Mouse (Mus musculus): Measurements from ENCODE around the gene Gnat2. TPM values are rescaled to one million over a fixed set of nuclear protein-coding genes. Genes with fewer than 3 reads are reported as not detected.

Gene Gnat2
- polyA plus RNA-seq, 1 experiment from 2014 or later, result 0.10 TPM

DNA sequence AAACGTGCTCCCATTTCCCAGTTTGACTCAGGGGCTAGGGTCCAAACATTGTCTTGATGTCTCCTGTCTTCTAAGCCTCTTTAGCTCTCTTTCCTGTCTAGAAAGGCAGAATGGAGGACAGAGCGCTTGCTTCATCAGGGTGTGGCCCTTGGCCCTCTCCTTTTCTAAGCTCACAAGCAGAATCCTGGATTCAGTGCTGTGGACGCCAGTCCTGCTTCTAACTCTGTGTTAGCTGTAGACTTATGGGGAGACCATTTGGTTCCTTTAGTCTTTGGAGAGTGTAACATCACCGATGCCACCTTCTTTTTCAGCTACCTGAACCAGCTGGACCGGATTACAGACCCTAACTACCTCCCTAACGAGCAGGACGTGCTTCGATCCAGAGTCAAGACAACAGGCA is 5.1 kb downstream of the Gnat2 start:
- 90% methylated on average over 8 of the region's 8 CpGs for WGBS
- H3K4me3 ChIP-seq, result no peak overlapping the region
- H3K4me1 ChIP-seq (replicated peaks), result peaks cover 9% of the 10 kb centered on the region; the same call in 1 of the 2 replicates
- no peak overlapping the region for H3K27ac ChIP-seq
- H3K9ac ChIP-seq, result no peak overlapping the region
- ATAC-seq (ENCODE audit: low FRiP score), result no peak
- H3K9me3 ChIP-seq, result no peaks in the 10 kb centered on the region
- H3K4me2 ChIP-seq, result no peak overlapping the region
- H3K36me3 ChIP-seq, result no peaks in the 10 kb centered on the region
- H3K27me3 ChIP-seq, result no peaks in the 10 kb centered on the region

DNA sequence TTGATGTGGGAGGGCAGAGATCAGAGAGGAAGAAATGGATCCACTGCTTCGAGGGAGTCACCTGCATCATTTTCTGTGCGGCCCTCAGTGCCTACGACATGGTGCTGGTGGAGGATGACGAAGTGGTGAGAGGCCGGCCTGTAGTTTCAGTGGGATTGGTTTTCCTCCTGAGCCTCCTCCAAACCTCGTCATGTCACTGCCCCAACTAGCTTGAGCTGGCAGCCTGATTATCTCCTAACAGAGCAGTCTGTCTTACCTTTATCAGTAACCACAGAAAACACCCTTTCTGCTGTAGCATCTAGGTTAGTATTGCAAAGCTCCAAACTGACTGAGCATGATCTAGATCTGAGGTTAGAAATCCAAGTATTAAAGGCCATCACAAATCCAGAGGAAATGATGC is 5.7 kb downstream of the Gnat2 start:
- 91% methylated on average over 6 of the region's 6 CpGs for WGBS
- H3K27ac ChIP-seq, result no peak overlapping the region
- H3K4me1 ChIP-seq (replicated peaks), result peaks cover 9% of the 10 kb centered on the region; the same call in 1 of the 2 replicates
- H3K9ac ChIP-seq, result no peak overlapping the region
- H3K4me2 ChIP-seq, result no peak overlapping the region
- no peak overlapping the region for H3K4me3 ChIP-seq
- ATAC-seq (ENCODE audit: low FRiP score), result no peak
- no peaks in the 10 kb centered on the region for H3K27me3 ChIP-seq
- no peaks in the 10 kb centered on the region for H3K9me3 ChIP-seq
- H3K36me3 ChIP-seq, result no peaks in the 10 kb centered on the region

DNA sequence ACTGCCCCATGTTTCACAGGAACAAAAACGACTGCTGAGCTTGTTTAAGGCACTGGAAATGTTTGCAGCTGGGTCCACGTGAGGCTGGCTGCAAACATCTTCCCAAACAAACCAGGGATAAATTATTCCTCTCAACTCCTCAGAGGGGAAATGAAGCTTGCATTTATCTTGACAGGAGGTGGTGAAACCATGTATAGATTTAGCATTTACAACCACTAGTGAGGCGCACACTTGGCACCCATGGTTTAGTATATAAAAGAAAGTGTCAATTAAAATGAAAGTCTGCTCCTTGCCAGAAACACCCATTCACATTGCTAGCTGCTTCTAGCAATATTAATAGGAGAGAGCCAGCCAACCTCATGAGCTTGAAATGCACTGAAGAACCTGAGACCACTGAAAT is 9.0 kb downstream of the Gnat2 start:
- peaks cover 9% of the 10 kb centered on the region; the same call in 1 of the 2 replicates for H3K4me1 ChIP-seq (replicated peaks)
- no peaks in the 10 kb centered on the region for H3K27me3 ChIP-seq
- no peak for ATAC-seq (ENCODE audit: low FRiP score)
- peak overlapping the region; percentile 40 for H3K27ac ChIP-seq
- peaks cover 15% of the 10 kb centered on the region for H3K36me3 ChIP-seq
- no peak overlapping the region for H3K9ac ChIP-seq
- no peaks in the 10 kb centered on the region for H3K9me3 ChIP-seq
- H3K4me3 ChIP-seq, result no peak overlapping the region
- H3K4me2 ChIP-seq, result no peak overlapping the region
- 37% methylated on average over 3 of the region's 3 CpGs for WGBS

DNA sequence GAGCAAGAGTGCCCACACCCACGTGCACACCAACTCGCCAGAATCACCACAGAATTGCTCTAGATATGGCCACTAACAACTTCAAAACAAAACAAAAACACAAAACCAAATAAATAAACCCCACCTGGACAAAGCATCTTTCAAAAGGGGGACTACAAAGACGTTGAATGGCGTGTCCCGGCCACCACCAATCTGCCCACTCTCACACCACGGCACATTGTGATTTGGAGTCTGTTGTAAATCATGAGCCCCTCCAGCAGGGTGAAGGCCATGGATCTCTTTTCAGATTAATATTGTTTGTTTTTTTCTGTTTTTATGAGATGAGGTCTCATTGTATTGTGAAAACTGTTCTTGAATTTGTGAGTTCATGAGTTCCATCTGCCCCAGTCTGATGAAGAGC is 9.5 kb downstream of the Gnat2 start:
- WGBS, result 87% methylated on average over 6 of the region's 6 CpGs
- ATAC-seq (ENCODE audit: low FRiP score), result no peak

DNA sequence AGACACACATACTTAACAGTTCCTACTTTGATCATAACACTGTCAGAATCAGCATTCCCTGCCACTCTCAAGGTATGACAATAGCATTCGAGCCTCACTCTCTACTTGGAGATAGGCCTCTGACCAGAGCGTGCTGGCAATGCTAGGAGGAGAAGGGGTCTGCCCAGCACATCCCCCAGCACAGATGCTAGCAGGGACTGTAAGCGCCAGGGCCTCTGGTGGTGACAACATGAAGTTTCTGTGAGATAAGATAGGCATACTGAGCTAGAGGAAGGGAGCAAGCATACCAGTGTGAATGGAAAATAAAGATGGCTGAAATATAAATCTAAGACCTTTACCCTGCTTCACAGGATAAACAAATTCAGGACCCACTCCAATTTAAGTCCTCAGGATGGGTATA is 12.7 kb downstream of the Gnat2 start:
- Histone ChIP-seq H3K4me1 (replicated peaks) (peaks cover 9% of the 10 kb centered on the region; the same call in 1 of the 2 replicates), H3K9me3 (no peaks in the 10 kb centered on the region), H3K9ac (no peak overlapping the region), H3K27me3 (no peaks in the 10 kb centered on the region), H3K27ac (no peak overlapping the region), H3K4me2 (no peak overlapping the region), H3K4me3 (no peak overlapping the region), H3K36me3 (peaks cover 44% of the 10 kb centered on the region)
- 90% methylated on average over 3 of the region's 3 CpGs for WGBS
- ATAC-seq (ENCODE audit: low FRiP score), result no peak

More for the DNA sequence above, 9.5 kb downstream of the Gnat2 start:
- Histone ChIP-seq H3K4me2 (no peak overlapping the region), H3K27ac (no peak overlapping the region), H3K27me3 (no peaks in the 10 kb centered on the region), H3K4me3 (no peak overlapping the region), H3K9me3 (no peaks in the 10 kb centered on the region), H3K4me1 (replicated peaks) (peaks cover 9% of the 10 kb centered on the region; the same call in 1 of the 2 replicates), H3K9ac (no peak overlapping the region), H3K36me3 (peaks cover 16% of the 10 kb centered on the region)

DNA sequence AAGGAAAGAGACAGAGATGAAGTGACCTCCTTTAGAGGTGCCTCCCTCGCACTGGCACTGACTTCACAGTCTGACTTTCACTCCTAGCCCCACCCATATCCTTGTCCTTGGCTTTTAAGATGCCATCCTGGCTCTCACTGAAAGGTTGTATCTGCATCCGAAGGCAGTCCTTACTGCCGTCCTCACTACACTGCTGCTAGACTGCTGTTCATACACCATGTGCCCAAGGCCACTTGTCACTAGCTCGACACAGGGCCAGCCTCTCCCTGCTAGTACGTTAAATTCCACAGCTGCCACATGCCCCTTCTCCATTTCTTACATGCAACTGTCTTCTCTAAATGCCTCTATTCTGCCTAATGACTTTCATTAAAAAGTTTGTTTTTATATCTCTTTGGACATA is 18.7 kb downstream of the Gnat2 start:
- H3K27me3 ChIP-seq, result no peaks in the 10 kb centered on the region
- WGBS, result 90% methylated on average over 5 of the region's 5 CpGs
- no peak overlapping the region for H3K4me3 ChIP-seq
- H3K4me1 ChIP-seq (replicated peaks), result no peaks in the 10 kb centered on the region
- H3K27ac ChIP-seq, result no peak overlapping the region
- H3K9ac ChIP-seq, result no peak overlapping the region
- H3K36me3 ChIP-seq, result peaks cover 75% of the 10 kb centered on the region
- ATAC-seq (ENCODE audit: low FRiP score), result no peak
- H3K9me3 ChIP-seq, result no peaks in the 10 kb centered on the region
- no peak overlapping the region for H3K4me2 ChIP-seq

DNA sequence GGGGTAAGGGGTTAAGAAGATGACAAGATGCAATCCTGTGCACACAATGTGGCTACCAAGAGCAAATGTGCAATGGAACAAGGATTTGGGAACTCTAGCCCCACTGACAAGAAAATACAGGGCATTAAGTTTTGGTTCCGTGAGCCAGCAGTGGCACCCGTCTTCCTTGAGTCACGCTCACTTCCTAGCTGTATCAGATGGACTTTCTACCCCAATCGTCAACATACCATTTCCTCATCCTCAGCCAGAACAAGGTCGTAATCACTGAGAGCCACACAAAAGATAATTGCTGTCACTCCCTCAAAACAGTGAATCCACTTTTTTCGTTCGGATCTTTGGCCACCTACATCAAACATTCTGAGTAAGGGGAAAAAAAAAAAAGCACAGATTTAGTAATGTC is 19.7 kb downstream of the Gnat2 start:
- no peaks in the 10 kb centered on the region for H3K4me1 ChIP-seq (replicated peaks)
- no peak overlapping the region for H3K9ac ChIP-seq
- no peak overlapping the region for H3K4me2 ChIP-seq
- WGBS, result 90% methylated on average over 7 of the region's 7 CpGs
- H3K27me3 ChIP-seq, result no peaks in the 10 kb centered on the region
- peaks cover 77% of the 10 kb centered on the region for H3K36me3 ChIP-seq
- no peak overlapping the region for H3K27ac ChIP-seq
- ATAC-seq (ENCODE audit: low FRiP score), result no peak
- no peak overlapping the region for H3K4me3 ChIP-seq
- no peaks in the 10 kb centered on the region for H3K9me3 ChIP-seq

DNA sequence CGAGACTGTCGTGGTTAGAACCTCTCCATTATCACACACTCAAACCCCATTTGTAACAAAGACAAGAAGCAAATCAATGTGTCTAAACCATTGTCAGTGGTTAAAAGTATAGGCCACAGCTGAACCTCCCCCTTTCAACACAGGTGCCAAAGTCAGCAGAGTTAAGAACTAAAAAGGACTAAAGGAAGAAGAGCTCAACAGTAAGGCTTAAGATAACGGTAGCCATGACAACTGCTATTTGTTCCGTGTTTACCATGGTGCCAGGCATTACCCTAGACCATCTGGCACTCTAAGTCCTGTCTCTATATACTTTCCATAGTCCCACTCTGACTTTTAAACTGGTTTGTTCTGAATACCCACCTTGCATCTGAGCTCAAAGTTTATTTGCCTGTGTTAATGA is 20.1 kb downstream of the Gnat2 start:
- no peak for ATAC-seq (ENCODE audit: low FRiP score)
- no peak overlapping the region for H3K9ac ChIP-seq
- peaks cover 79% of the 10 kb centered on the region for H3K36me3 ChIP-seq
- no peak overlapping the region for H3K4me2 ChIP-seq
- 85% methylated on average over 4 of the region's 4 CpGs for WGBS
- no peak overlapping the region for H3K4me3 ChIP-seq
- H3K4me1 ChIP-seq (replicated peaks), result no peaks in the 10 kb centered on the region
- H3K27me3 ChIP-seq, result no peaks in the 10 kb centered on the region
- H3K9me3 ChIP-seq, result no peaks in the 10 kb centered on the region
- no peak overlapping the region for H3K27ac ChIP-seq

DNA sequence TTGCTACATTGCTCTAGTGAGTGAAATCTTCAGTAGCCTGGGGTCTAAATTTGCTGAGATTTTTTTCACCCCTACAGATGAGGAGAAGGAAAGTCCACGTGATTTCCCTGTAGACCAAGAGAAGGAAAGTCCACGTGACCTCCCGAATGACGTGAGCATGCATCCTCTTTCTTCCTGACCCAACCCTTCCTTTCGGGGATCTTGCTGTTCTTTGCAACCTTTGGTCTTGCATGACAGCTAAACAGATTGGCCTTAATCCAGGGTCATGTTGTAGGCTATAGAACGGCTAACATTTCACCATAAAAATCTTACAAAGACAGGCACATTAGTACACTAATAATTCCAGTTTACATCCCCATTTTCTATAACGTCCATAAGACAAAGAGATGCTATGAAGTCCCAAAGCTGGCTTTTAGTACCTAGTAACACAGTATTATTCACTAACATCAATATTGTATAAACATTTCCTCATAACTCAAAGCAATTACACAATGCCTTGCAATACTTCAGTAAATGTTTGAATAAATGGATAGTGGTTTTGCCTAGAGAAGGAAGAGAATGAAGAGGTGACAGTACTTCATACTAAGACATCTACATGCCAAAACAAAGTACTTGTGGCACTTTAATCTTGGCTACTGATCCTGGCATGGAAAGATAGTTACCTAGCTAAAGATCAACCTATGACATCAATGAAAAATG is 21.2 kb downstream of the Gnat2 start:
- ATAC-seq (ENCODE audit: low FRiP score), result no peak
- H3K36me3 ChIP-seq, result peaks cover 77% of the 10 kb centered on the region
- 92% methylated on average over 7 of the region's 7 CpGs for WGBS

DNA sequence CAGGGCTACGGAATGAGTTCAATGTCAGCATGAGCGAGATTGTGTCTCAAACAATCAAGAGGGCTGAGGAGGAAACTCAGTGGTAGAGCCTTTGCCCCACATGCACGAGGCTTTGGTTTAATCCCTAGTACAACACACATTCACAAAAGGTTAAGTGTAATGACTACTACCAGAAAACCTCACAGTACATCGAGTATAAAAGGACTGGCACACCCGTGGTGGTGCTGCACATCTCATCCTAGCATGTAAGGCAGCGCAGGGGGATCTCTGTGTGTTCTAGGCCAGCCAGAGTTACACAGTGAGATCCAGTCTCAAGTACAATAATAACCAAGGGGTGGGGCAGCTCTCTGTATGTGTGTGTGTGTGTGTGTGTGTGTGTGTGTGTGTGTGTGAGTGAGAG is 24.9 kb downstream of the Gnat2 start:
- no peak overlapping the region for H3K4me2 ChIP-seq
- no peaks in the 10 kb centered on the region for H3K27me3 ChIP-seq
- H3K27ac ChIP-seq, result no peak overlapping the region
- H3K9me3 ChIP-seq, result no peaks in the 10 kb centered on the region
- no peak overlapping the region for H3K9ac ChIP-seq
- ATAC-seq (ENCODE audit: low FRiP score), result no peak
- no peaks in the 10 kb centered on the region for H3K4me1 ChIP-seq (replicated peaks)
- no peak overlapping the region for H3K4me3 ChIP-seq
- WGBS, result 95% methylated on average over 6 of the region's 6 CpGs
- peaks cover 66% of the 10 kb centered on the region for H3K36me3 ChIP-seq

More for the DNA sequence above, 21.2 kb downstream of the Gnat2 start:
- Histone ChIP-seq H3K4me2 (no peak overlapping the region), H3K9me3 (no peaks in the 10 kb centered on the region), H3K4me3 (no peak overlapping the region), H3K9ac (no peak overlapping the region), H3K27ac (no peak overlapping the region), H3K4me1 (replicated peaks) (no peaks in the 10 kb centered on the region), H3K27me3 (no peaks in the 10 kb centered on the region)

DNA sequence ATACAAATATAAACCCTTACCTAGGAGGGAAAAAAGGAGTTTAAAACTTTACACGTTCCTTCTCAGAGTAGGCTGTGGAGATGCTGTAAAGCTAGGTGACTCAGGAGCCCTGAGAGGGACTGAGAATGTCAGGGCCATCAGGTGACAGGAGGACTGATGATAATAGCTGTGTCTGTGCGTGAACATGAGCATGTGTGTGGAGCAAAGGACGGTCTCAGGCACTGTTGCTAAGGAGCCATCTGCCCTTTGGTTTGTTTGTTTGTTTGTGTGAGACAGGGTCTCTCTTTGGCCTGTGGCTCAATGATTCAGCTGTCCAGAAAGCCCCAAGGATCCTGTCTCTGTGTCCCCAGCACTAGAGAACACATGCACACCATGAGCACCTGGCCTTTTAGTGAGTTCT is 28.5 kb downstream of the Gnat2 start:
- H3K27ac ChIP-seq, result no peak overlapping the region
- no peak for ATAC-seq (ENCODE audit: low FRiP score)
- no peak overlapping the region for H3K4me3 ChIP-seq
- H3K4me2 ChIP-seq, result no peak overlapping the region
- peaks cover 50% of the 10 kb centered on the region for H3K36me3 ChIP-seq
- no peaks in the 10 kb centered on the region for H3K4me1 ChIP-seq (replicated peaks)
- 84% methylated on average over 3 of the region's 3 CpGs for WGBS
- H3K9ac ChIP-seq, result no peak overlapping the region
- no peaks in the 10 kb centered on the region for H3K27me3 ChIP-seq
- no peaks in the 10 kb centered on the region for H3K9me3 ChIP-seq

DNA sequence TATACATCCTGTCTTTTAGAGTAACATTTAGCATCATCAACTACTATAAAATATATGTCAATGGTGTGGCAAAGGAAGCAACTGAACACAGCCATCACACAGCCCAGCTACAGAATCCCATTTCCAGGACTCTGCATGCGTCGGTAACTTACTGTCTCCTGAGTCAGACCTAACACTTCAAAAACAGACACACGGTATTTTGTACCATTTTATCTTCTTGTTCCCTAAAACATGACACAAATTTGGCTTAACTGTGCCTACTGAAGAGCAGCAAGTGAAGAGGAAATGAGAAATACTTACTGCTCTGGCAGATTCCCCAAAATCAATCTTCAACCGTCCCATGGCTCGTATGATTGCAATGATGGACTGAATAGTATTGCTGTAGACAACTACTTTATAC is 30.7 kb downstream of the Gnat2 start:
- 93% methylated on average over 5 of the region's 5 CpGs for WGBS
- no peaks in the 10 kb centered on the region for H3K27me3 ChIP-seq
- no peak overlapping the region for H3K9ac ChIP-seq
- no peak overlapping the region for H3K4me2 ChIP-seq
- H3K9me3 ChIP-seq, result no peaks in the 10 kb centered on the region
- no peak overlapping the region for H3K4me3 ChIP-seq
- peaks cover 35% of the 10 kb centered on the region for H3K36me3 ChIP-seq
- ATAC-seq (ENCODE audit: low FRiP score), result no peak
- 0 out of 2 replicates have a peak, but pooled peaks cover 3% of the 10 kb centered on the region for H3K4me1 ChIP-seq (replicated peaks)
- no peak overlapping the region for H3K27ac ChIP-seq

DNA sequence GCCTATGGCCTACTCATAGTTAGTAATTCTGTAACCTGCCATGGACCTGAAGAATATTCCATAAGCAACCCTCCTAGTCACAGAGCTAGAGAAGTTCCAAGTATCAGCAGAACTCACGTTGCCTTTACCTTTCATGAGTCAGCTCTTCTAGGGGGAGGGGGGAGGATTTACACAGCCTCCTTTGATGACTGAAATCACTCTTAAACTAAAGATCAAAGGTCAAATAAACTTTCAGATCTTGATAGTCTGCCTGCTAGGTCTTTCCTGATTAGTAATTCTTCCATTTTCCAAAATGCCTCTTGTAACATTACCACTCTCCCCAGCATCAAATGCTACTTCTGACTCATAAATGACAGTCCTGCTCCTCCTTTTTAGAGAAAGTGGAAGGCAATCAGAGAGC is 31.5 kb downstream of the Gnat2 start:
- ATAC-seq (ENCODE audit: low FRiP score), result no peak
- Histone ChIP-seq H3K4me3 (no peak overlapping the region), H3K4me2 (no peak overlapping the region), H3K27ac (no peak overlapping the region), H3K9me3 (no peaks in the 10 kb centered on the region), H3K9ac (no peak overlapping the region), H3K36me3 (peaks cover 28% of the 10 kb centered on the region), H3K27me3 (no peaks in the 10 kb centered on the region), H3K4me1 (replicated peaks) (0 out of 2 replicates have a peak, but pooled peaks cover 9% of the 10 kb centered on the region)
- 70% methylated on average over 1 of the region's 1 CpGs for WGBS

Measured in hindbrain, embryonic 13.5 days (tissue).